25 mouse cellular contexts compared by ENCODE assay signal in genomic region chr11:118696226-118696930, GRCm38 (mm10).
A peak's percentile ranks its signal among the peaks of the same experiment; 100 is the strongest.
DNase-seq lines count a peak whose midpoint lies in the region; ATAC-seq lines count a peak whose summit lies in the region.
"Had no signal": no experiment of that assay in that cellular context is flagged by ENCODE, and none has a peak within 500 bp of the region (broad histone marks: within the 10 kb centered on the region; RNA-seq: fewer than 3 reads in every experiment).

No protein-coding gene starts in this region.

- ATAC-seq in hindbrain, embryonic 12.5 days (ENCODE audit: low FRiP score) = no peak
- ATAC-seq: liver, embryonic 12.5 days had no signal

- WGBS in hindbrain, embryonic 10.5 days = 60% methylated on average over 16 of the region's 16 CpGs
- 61% methylated on average over 16 of the region's 16 CpGs for WGBS in hindbrain, embryonic 12.5 days
- 57% methylated on average over 16 of the region's 16 CpGs for WGBS in limb, embryonic 10.5 days

- H3K27me3 ChIP-seq in hindbrain, embryonic 10.5 days (ENCODE audit: insufficient read depth, poor library complexity, severe bottlenecking) = no peaks in the 10 kb centered on the region
- no peaks in the 10 kb centered on the region for H3K27me3 ChIP-seq in hindbrain, embryonic 12.5 days
- H3K27me3 ChIP-seq in limb, embryonic 10.5 days (ENCODE audit: low read depth, poor library complexity, severe bottlenecking) = 0 out of 2 replicates have a peak, but pooled peaks cover 9% of the 10 kb centered on the region
- H3K27me3 ChIP-seq: liver, embryonic 12.5 days; stomach, embryonic 15.5 days had no signal

- H3K9ac ChIP-seq in hindbrain, embryonic 12.5 days = no peak overlapping the region
- H3K9ac ChIP-seq: liver, embryonic 12.5 days; stomach, embryonic 15.5 days had no signal

- H3K4me2 ChIP-seq in hindbrain, embryonic 12.5 days (replicated peaks) = no peak overlapping the region
- H3K4me2 ChIP-seq: heart, embryonic 11.5 days; liver, embryonic 12.5 days; midbrain, embryonic 11.5 days; stomach, embryonic 15.5 days had no signal

- H3K4me1 ChIP-seq in hindbrain, embryonic 10.5 days (replicated peaks) = peaks cover 34% of the 10 kb centered on the region
- peaks cover 26% of the 10 kb centered on the region for H3K4me1 ChIP-seq in hindbrain, embryonic 12.5 days
- peaks cover 37% of the 10 kb centered on the region for H3K4me1 ChIP-seq in limb, embryonic 10.5 days
- H3K4me1 ChIP-seq: liver, embryonic 12.5 days; stomach, embryonic 15.5 days had no signal

- no peak for DNase-seq in hindbrain, embryonic 10.5 days (ENCODE audit: low spot score)
- peak; percentile 4 for DNase-seq in thymus, postnatal 0 days (ENCODE audit: low spot score)
- DNase-seq in thymus, postnatal 14 days = no peak
- DNase-seq in limb, embryonic 10.5 days (ENCODE audit: low spot score) = peak; percentile 64
- no peak for DNase-seq in frontal cortex, postnatal 36 days (ENCODE audit: low spot score in 2 of 2)
- DNase-seq in left cerebral cortex, adult 11 months (ENCODE audit: low spot score) = no peak
- no peak for DNase-seq in natural killer cell, adult 2 months (ENCODE audit: low spot score in 2 of 2)
- DNase-seq: adrenal gland, adult 2 months; cerebellum, adult 11-12 months; gastrocnemius, postnatal 14 days; heart, adult 11 months; kidney, postnatal 36 days; left cerebral cortex, postnatal 4 days; lung, adult 18-20 months; lung, postnatal 10 days; right cerebral cortex, adult 18-20 months; right cerebral cortex, postnatal 4 days; thymus, postnatal 4 days had no signal

- H3K4me3 ChIP-seq in hindbrain, embryonic 10.5 days = no peak overlapping the region
- H3K4me3 ChIP-seq in hindbrain, embryonic 12.5 days = no peak overlapping the region
- peak overlapping the region; percentile 0; the same call in 1 of the 2 replicates for H3K4me3 ChIP-seq in limb, embryonic 10.5 days
- H3K4me3 ChIP-seq: forebrain, embryonic 10.5 days; left cerebral cortex, adult 2 months; liver, embryonic 12.5 days; stomach, embryonic 15.5 days had no signal

- no peaks in the 10 kb centered on the region for H3K36me3 ChIP-seq in hindbrain, embryonic 10.5 days
- H3K36me3 ChIP-seq in hindbrain, embryonic 12.5 days = no peaks in the 10 kb centered on the region
- no peaks in the 10 kb centered on the region for H3K36me3 ChIP-seq in limb, embryonic 10.5 days
- H3K36me3 ChIP-seq: forebrain, embryonic 10.5 days; liver, embryonic 12.5 days; stomach, embryonic 15.5 days had no signal

- H3K9me3 ChIP-seq in hindbrain, embryonic 10.5 days = no peaks in the 10 kb centered on the region
- no peaks in the 10 kb centered on the region for H3K9me3 ChIP-seq in hindbrain, embryonic 12.5 days (replicated peaks)
- no peaks in the 10 kb centered on the region for H3K9me3 ChIP-seq in limb, embryonic 10.5 days (replicated peaks)
- H3K9me3 ChIP-seq: forebrain, embryonic 10.5 days; liver, embryonic 12.5 days; stomach, embryonic 15.5 days had no signal

- H3K27ac ChIP-seq in hindbrain, embryonic 10.5 days = peak overlapping the region; percentile 23; the same call in 1 of the 2 replicates
- no peak overlapping the region for H3K27ac ChIP-seq in hindbrain, embryonic 12.5 days
- peak overlapping the region; percentile 73 for H3K27ac ChIP-seq in limb, embryonic 10.5 days
- H3K27ac ChIP-seq: forebrain, embryonic 10.5 days; left cerebral cortex, adult 2 months; liver, embryonic 12.5 days; stomach, embryonic 15.5 days had no signal

Comparison
In these comparisons a context has a peak if more than half of its experiments do, and no peak if none do; other contexts are left out.
1. DNase-seq: peak in thymus, postnatal 0 days (single experiment) and limb, embryonic 10.5 days (single experiment); none in hindbrain, embryonic 10.5 days (single experiment), thymus, postnatal 14 days (single experiment), frontal cortex, postnatal 36 days (0 of 2), left cerebral cortex, adult 11 months (single experiment) and natural killer cell, adult 2 months (0 of 2).